Mouse (Mus musculus): ENCODE results near the gene Dnaaf1.

- TF ChIP-seq POLR2A (IDR thresholded peaks at IDR 0.05; ENCODE audit: low read depth, low read length) (no peak), CTCF (IDR thresholded peaks at IDR 0.05; ENCODE audit: borderline replicate concordance, insufficient read depth, low read length) (no peak)
Measured at GRCm38 (mm10) chr8:119625788-119626187, 50.8 kb downstream of the Dnaaf1 start.

Measured in embryonic fibroblast, embryonic 13.5 days (primary cell).